Mouse (Mus musculus) kidney, postnatal 10 days (tissue): ENCODE data around the gene Stambp.

Experiments used
- DNase-seq: peaks from one replicate; pipeline ENCODE4 v3.0.0; 2021; ENCODE audit warnings: mixed read lengths

Gene Stambp

DNA sequence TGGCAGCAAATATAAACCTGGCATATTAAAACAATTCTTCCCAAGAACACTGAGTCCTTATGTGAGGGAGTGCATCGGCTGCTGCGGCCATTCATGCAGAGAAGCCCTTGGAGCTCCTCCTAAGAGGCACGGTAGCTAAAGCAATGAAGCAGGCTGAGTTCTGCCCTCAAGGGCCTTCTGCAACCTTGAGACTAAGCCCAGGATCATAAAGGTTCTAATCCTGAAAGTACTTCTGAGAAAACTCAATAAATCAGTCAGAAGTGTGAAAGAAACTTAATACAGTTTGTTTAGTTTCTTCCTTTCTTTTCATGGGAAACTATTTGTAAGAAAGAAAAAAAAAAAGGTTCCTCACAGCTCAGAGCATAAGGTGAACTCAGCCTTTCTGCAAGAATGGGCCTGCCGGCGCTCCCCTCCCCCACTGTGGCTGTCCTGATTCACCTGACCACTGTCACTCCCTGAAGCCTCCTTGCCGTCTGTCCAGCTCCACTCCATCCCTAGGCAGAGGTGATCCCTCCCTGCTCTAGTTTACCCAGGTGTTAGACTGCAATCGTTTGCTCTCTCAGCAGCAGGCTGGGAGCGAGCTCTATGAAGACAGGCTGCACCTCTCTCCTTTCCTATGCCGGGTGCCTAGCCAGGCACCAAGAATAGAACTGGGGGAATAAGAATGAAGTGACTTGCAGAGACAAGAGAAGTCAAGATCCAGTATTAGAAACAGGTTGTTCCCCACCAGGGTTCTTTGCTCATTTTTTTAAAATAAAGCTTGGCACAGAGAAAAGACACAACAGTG, 70.8 kb downstream of the Stambp start:
- no peak for DNase-seq

DNA sequence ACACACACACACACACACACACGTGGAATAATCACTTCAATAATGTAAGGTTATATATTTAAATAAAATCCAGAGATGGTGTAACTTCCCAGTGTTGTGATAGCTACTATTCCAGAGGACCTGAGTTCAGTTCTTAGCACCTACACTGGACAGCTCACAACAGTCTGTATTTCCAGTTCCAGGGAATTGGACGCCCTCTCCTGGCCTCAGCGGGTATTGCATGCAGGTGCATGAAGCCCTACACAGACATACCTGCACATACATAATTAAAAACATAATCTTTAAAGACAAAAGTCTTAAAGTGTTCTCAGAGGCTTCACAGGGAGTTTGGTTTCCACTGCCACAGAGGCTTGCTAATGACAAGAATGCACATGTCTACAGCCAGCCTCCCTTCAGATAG, 72.1 kb downstream of the Stambp start:
- no peak for DNase-seq

DNA sequence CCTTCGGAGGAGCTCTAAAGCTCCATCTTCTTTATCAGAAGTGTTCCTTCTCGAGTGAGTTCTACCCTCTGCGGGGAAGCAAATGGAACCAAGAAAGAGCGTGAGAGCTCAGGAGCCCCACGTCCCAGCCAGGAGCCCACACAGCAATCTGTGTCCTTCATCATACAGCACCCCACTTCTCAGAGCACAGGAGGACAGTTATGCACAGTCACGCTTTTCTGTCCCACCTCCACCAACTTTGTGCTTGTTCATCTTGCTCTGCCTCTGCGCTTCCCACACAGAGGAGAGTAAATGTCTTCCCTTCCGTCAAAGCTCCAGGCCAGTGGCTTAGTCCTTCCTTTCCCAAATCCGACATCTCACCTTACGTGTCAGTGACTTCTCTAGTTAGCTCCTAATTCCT, 73.5 kb downstream of the Stambp start:
- DNase-seq, result no peak

DNA sequence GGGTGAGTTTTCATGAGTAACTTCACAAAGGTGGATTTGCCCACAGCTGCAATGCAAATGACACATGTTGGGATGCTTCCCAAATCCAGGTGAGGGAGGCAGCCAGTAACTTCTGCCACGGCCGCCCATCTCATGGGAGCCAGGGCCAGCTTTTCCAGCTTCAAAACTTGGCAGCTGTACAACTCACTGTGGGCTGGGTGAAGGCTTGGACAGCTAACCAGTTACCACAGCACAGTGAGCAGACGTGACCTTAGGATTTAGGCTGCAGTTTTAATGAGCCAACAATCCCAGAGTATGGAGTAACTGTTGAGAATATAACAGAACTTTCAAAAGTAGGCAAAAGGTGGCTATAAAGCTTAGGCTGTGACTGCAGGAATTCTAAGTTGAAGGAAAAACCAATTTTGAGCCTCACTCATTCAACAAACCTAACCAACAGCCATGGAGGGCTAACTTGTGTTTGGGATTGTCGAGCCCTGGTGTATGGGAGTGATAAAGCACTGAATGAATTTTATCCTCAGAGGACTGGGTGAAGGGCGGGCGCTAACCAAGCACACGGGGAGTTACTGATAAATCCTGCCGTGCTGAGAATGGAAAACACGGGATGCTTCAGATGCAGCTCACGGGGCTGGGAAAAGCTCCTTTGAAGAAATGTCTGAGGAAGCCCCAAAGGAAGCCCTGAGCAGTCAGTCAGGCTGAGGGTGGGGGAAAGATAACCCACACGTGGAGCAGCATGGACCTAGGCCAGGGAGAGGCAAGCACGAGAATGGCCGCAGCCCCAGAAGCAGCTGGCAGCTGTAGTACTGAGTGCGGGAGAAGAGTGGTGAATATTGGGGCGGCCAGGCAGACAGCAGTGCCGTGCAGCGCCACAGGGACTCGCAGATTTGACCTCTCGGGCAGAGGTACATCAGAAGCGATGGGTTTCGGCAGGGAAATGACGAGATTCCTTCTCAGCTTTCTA, 75.5 kb downstream of the Stambp start:
- DNase-seq, result peak; percentile 59

DNA sequence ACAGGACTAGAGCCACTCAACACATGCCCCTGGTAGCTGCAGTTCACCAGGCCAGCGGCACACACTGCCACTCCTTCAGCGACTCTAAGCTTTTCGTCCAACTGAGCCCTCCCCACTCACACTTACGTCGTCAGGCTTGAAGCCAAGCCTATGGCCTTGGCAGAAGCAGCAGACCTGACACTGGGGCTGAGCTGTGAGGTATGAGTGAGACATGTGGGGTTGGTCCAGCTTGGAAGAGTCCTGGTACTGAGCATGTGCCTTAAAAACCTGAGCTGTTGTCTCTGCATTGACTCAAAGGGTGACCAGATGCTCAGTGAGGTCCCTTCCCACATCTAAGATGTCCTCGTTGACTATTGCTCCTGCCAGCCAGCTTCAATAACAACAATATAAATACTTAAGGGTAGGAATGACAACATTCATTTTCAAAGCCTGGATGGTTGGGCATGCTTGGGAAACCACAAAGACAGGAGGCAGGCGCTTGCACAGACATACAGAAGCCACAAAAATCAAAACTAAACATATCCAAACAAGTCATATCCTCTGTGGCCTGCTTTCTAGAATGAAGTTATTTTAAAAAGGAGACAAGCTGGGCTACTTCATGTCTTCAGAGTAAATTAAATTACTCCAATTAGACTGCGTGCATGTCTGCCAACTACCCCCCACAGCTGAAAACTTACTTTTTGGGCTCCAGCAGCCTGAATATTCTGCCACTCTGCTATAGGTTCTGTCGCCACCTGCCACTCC, 76.3 kb downstream of the Stambp start:
- DNase-seq, result no peak
